Mouse (Mus musculus): ENCODE results near the gene Slc7a6. TPM values are rescaled to one million over a fixed set of nuclear protein-coding genes. Genes with fewer than 3 reads are reported as not detected.

Gene Slc7a6
- polyA plus RNA-seq, 1 experiment from 2014 or later, result 77.2 TPM

- Histone ChIP-seq H3K9me3 (replicated peaks) (no peaks in the 10 kb centered on the region), H3K9ac (peak overlapping the region; percentile 92), H3K4me1 (peaks cover 17% of the 10 kb centered on the region), H3K36me3 (ENCODE audit: poor library complexity, severe bottlenecking) (peaks cover 4% of the 10 kb centered on the region; the same call in 1 of the 2 replicates), H3K4me2 (peak overlapping the region; percentile 78), H3K27ac (peak overlapping the region; percentile 91), H3K4me3 (peak overlapping the region; percentile 81), H3K27me3 (no peaks in the 10 kb centered on the region)
- peak; percentile 80 for ATAC-seq
- 1% methylated on average over 54 of the region's 54 CpGs for WGBS
Measured at GRCm38 (mm10) chr8:106169017-106169933, 618 bp downstream of the Slc7a6 start.

GRCm38 (mm10) chr8:106169934-106170480, 1.4 kb downstream of the Slc7a6 start:
- ATAC-seq, result no peak
- H3K27me3 ChIP-seq, result no peaks in the 10 kb centered on the region
- H3K9ac ChIP-seq, result peak overlapping the region; percentile 92
- peak overlapping the region; percentile 78 for H3K4me2 ChIP-seq
- H3K4me1 ChIP-seq, result peaks cover 17% of the 10 kb centered on the region
- no peaks in the 10 kb centered on the region for H3K36me3 ChIP-seq (ENCODE audit: poor library complexity, severe bottlenecking)
- H3K4me3 ChIP-seq, result peak overlapping the region; percentile 81
- WGBS, result 38% methylated on average over 6 of the region's 6 CpGs
- no peak overlapping the region for H3K27ac ChIP-seq
- H3K9me3 ChIP-seq (replicated peaks), result no peaks in the 10 kb centered on the region

GRCm38 (mm10) chr8:106173566-106173965, 4.9 kb downstream of the Slc7a6 start:
- no peak overlapping the region for H3K4me2 ChIP-seq
- H3K36me3 ChIP-seq (ENCODE audit: poor library complexity, severe bottlenecking), result no peaks in the 10 kb centered on the region
- no peak overlapping the region for H3K9ac ChIP-seq
- H3K27me3 ChIP-seq, result no peaks in the 10 kb centered on the region
- no peak overlapping the region for H3K27ac ChIP-seq
- H3K9me3 ChIP-seq (replicated peaks), result no peaks in the 10 kb centered on the region
- ATAC-seq, result no peak
- 93% methylated on average over 3 of the region's 3 CpGs for WGBS
- peaks cover 21% of the 10 kb centered on the region for H3K4me1 ChIP-seq
- no peak overlapping the region for H3K4me3 ChIP-seq

DNA sequence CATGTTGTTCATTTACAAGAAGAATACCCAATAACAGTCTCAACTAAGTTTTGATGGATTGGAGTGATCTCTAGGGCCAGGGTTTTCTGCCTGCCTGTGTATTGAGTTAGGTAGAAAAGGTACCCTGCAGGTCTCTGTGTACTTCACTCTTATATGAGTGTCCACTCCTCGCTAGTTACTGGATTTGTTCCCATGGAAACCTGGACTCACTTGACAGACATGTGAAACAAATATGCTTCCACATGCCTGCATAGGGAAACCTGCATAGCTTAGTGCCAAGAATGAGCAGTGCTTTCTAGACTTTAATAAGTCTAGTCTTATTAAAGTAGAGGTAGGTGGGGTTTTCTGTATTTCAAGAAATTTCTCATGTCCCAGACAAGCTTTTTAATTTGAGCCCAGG, 8.2 kb downstream of the Slc7a6 start:
- no peak overlapping the region for H3K4me2 ChIP-seq
- no peak overlapping the region for H3K4me3 ChIP-seq
- H3K4me1 ChIP-seq, result peaks cover 13% of the 10 kb centered on the region
- WGBS, result 8% methylated on average over 1 of the region's 1 CpGs
- ATAC-seq, result no peak
- H3K27ac ChIP-seq, result 0 out of 2 replicates have a peak overlapping the region, but pooled peaks have one; percentile 7
- no peaks in the 10 kb centered on the region for H3K9me3 ChIP-seq (replicated peaks)
- no peak overlapping the region for H3K9ac ChIP-seq
- H3K27me3 ChIP-seq, result no peaks in the 10 kb centered on the region
- H3K36me3 ChIP-seq (ENCODE audit: poor library complexity, severe bottlenecking), result peaks cover 12% of the 10 kb centered on the region

- Histone ChIP-seq H3K4me2 (no peak overlapping the region), H3K36me3 (ENCODE audit: poor library complexity, severe bottlenecking) (peaks cover 19% of the 10 kb centered on the region), H3K27me3 (no peaks in the 10 kb centered on the region), H3K4me1 (peaks cover 13% of the 10 kb centered on the region), H3K9me3 (replicated peaks) (no peaks in the 10 kb centered on the region), H3K27ac (peak overlapping the region; percentile 7; the same call in 1 of the 2 replicates), H3K4me3 (no peak overlapping the region), H3K9ac (no peak overlapping the region)
- ATAC-seq, result no peak
- WGBS, result 85% methylated on average over 1 of the region's 1 CpGs
Measured at GRCm38 (mm10) chr8:106177594-106177993, 8.9 kb downstream of the Slc7a6 start.

GRCm38 (mm10) chr8:106178428-106178827, 9.8 kb downstream of the Slc7a6 start:
- Histone ChIP-seq H3K36me3 (ENCODE audit: poor library complexity, severe bottlenecking) (peaks cover 21% of the 10 kb centered on the region), H3K4me1 (peaks cover 13% of the 10 kb centered on the region), H3K9ac (no peak overlapping the region), H3K27ac (no peak overlapping the region), H3K4me3 (no peak overlapping the region), H3K9me3 (replicated peaks) (no peaks in the 10 kb centered on the region), H3K27me3 (no peaks in the 10 kb centered on the region), H3K4me2 (no peak overlapping the region)
- WGBS, result 76% methylated on average over 2 of the region's 2 CpGs
- no peak for ATAC-seq

DNA sequence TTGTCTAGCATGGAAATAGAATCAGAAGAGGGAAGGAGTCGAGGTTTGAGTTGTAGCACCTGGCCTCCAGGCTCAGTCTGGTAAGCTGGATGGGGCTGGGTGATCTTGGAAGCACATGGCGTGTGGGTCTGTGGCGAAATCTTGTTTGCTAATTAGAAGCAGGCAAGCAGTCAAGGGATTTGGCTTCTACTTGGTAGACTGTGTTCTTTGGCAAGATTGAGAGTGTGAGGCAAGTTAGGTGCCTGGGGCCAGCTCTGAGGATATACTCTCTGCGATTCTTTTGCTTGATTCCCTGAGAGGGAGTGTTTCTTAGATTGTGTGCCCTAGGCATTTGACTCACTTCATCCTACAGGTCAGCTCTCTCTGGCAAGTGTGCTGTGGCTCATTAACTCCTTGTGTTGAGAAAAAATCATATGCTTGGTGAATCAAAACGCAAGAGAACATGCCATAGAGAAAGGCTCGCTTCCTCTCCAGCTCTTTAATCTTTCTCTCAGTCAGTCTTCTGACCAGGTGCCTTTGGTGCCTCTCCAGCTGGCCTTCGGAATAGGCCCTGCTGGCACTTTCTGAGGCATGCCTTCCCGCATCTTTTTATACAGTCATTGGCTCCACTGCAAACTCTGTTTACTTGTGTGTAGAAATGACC, 17.1 kb downstream of the Slc7a6 start:
- WGBS, result 88% methylated on average over 8 of the region's 8 CpGs
- Histone ChIP-seq H3K4me2 (no peak overlapping the region), H3K9me3 (replicated peaks) (no peaks in the 10 kb centered on the region), H3K36me3 (ENCODE audit: poor library complexity, severe bottlenecking) (peaks cover 63% of the 10 kb centered on the region), H3K27me3 (no peaks in the 10 kb centered on the region), H3K4me1 (no peaks in the 10 kb centered on the region), H3K4me3 (no peak overlapping the region), H3K9ac (no peak overlapping the region), H3K27ac (no peak overlapping the region)
- no peak for ATAC-seq

DNA sequence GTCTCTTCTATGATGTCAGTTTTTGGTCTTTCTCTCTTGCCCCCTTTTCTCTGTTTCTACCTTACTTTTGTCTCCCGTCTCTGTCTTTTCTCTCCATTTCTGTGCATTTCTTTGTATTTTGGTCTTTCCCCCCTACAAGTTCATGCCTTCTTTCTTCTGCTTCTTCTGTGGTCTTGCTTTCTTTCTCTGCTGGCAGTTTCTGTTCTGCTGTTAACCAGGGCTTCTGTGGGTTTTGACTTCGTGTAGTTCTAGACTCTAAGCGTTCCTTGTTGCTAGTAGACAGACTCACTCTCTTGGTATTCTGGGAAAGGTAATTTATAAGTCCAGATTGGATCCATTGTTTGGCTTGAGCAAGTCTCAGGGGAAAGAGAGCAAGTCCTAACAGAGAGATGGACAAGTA, 17.7 kb downstream of the Slc7a6 start:
- Histone ChIP-seq H3K4me1 (no peaks in the 10 kb centered on the region), H3K4me2 (no peak overlapping the region), H3K9me3 (replicated peaks) (no peaks in the 10 kb centered on the region), H3K4me3 (no peak overlapping the region), H3K36me3 (ENCODE audit: poor library complexity, severe bottlenecking) (peaks cover 69% of the 10 kb centered on the region), H3K27ac (no peak overlapping the region), H3K9ac (no peak overlapping the region), H3K27me3 (no peaks in the 10 kb centered on the region)
- ATAC-seq, result no peak
- 94% methylated on average over 3 of the region's 3 CpGs for WGBS

- H3K36me3 ChIP-seq (ENCODE audit: poor library complexity, severe bottlenecking), result peaks cover 82% of the 10 kb centered on the region
- 97% methylated on average over 4 of the region's 4 CpGs for whole genome bisulfite sequencing
- no peak overlapping the region for H3K4me3 ChIP-seq
Measured at GRCm38 (mm10) chr8:106189162-106189561, 20.5 kb downstream of the Slc7a6 start.

GRCm38 (mm10) chr8:106191639-106192038, 23.0 kb downstream of the Slc7a6 start:
- H3K4me2 ChIP-seq, result no peak overlapping the region
- H3K9me3 ChIP-seq (replicated peaks), result no peaks in the 10 kb centered on the region
- no peak for ATAC-seq
- H3K27ac ChIP-seq, result no peak overlapping the region
- H3K4me3 ChIP-seq, result no peak overlapping the region
- no peaks in the 10 kb centered on the region for H3K27me3 ChIP-seq
- no peaks in the 10 kb centered on the region for H3K4me1 ChIP-seq
- 89% methylated on average over 5 of the region's 5 CpGs for WGBS
- peaks cover 90% of the 10 kb centered on the region for H3K36me3 ChIP-seq (ENCODE audit: poor library complexity, severe bottlenecking)
- H3K9ac ChIP-seq, result no peak overlapping the region

More at GRCm38 (mm10) chr8:106189162-106189561, 20.5 kb downstream of the Slc7a6 start:
- Histone ChIP-seq H3K9ac (no peak overlapping the region), H3K4me2 (no peak overlapping the region), H3K9me3 (replicated peaks) (no peaks in the 10 kb centered on the region), H3K27me3 (no peaks in the 10 kb centered on the region), H3K27ac (no peak overlapping the region), H3K4me1 (no peaks in the 10 kb centered on the region)
- ATAC-seq, result no peak

DNA sequence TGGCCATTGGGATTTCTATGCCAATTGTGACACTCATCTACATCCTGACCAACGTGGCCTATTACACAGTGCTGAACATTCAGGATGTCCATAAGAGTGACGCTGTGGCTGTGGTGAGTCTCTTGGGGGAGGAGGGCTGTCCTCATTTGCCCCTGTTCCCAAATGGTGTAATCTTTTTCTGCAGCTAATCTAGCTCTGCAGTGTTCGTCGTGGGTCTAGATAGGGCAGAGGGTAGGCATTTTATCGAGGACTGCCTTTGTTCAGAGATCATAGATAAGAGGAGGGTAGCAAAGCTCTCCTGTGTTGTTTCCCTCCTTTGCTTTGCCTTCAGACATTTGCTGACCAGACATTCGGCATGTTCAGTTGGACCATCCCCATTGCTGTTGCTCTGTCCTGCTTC, 24.5 kb downstream of the Slc7a6 start:
- H3K4me3 ChIP-seq, result no peak overlapping the region
- H3K9me3 ChIP-seq (replicated peaks), result no peaks in the 10 kb centered on the region
- H3K27ac ChIP-seq, result no peak overlapping the region
- no peak for ATAC-seq
- WGBS, result 87% methylated on average over 6 of the region's 6 CpGs
- H3K4me1 ChIP-seq, result no peaks in the 10 kb centered on the region
- peaks cover 89% of the 10 kb centered on the region for H3K36me3 ChIP-seq (ENCODE audit: poor library complexity, severe bottlenecking)
- H3K9ac ChIP-seq, result no peak overlapping the region
- no peaks in the 10 kb centered on the region for H3K27me3 ChIP-seq
- no peak overlapping the region for H3K4me2 ChIP-seq

- Histone ChIP-seq H3K9me3 (replicated peaks) (no peaks in the 10 kb centered on the region), H3K27me3 (no peaks in the 10 kb centered on the region), H3K36me3 (ENCODE audit: poor library complexity, severe bottlenecking) (peaks cover 91% of the 10 kb centered on the region), H3K4me2 (no peak overlapping the region), H3K9ac (no peak overlapping the region), H3K4me3 (no peak overlapping the region), H3K4me1 (no peaks in the 10 kb centered on the region), H3K27ac (no peak overlapping the region)
- no peak for ATAC-seq
- WGBS, result 90% methylated on average over 5 of the region's 5 CpGs
Measured at GRCm38 (mm10) chr8:106194062-106194461, 25.4 kb downstream of the Slc7a6 start.

Measured in forebrain, embryonic 13.5 days (tissue).